Mouse (Mus musculus) MEL (cell line): Measurements from ENCODE around the gene Ccr6. TPM values are rescaled to one million over a fixed set of nuclear protein-coding genes. Genes with fewer than 3 reads are reported as not detected.

ENCODE experiments used
- DNase-seq: peaks from one replicate; pipeline ENCODE4 v3.0.0; 2011; ENCODE audit warnings: low read depth, low spot score
- H3K27ac ChIP-seq: 2 replicates; pipeline ENCODE4 v1.5.1; 2012; ENCODE audit warnings: low read depth, mild to moderate bottlenecking, control low read depth, low read length, moderate library complexity; ENCODE audit not compliant: control insufficient read depth
- H3K27me3 ChIP-seq, 2 experiments: fragments of 150-350 bp in 1 of 2; sonication (generic) in 1 of 2; 2 replicates each; pipeline ENCODE4 v1.6.1; 2012; ENCODE audit warnings: low read length in 2 of 2, mild to moderate bottlenecking in 2 of 2, improper control_type of control experiment in 1 of 2, moderate library complexity in 1 of 2; ENCODE audit not compliant: insufficient read depth in 2 of 2, control insufficient read depth in 1 of 2
- H3K36me3 ChIP-seq, 2 experiments: 2 replicates each; pipeline ENCODE4 v1.6.1; 2012 to 2014; ENCODE audit warnings: low read length in 2 of 2, improper control_type of control experiment in 1 of 2, inconsistent platforms in 1 of 2, mild to moderate bottlenecking in 1 of 2; ENCODE audit not compliant: insufficient read depth in 2 of 2, control insufficient read depth in 1 of 2
- H3K4me1 ChIP-seq, 2 experiments: fragments of 150-350 bp in 1 of 2; sonication (generic) in 1 of 2; 2 replicates each; pipeline ENCODE4 v1.6.1; 2012; ENCODE audit warnings: low read length in 2 of 2, improper control_type of control experiment in 1 of 2, mild to moderate bottlenecking in 1 of 2; ENCODE audit not compliant: insufficient read depth in 2 of 2, control insufficient read depth in 1 of 2
- H3K4me3 ChIP-seq, 2 experiments: fragments of 150-350 bp in 1 of 2; sonication (generic) in 1 of 2; 2 replicates each; pipeline ENCODE4 v1.5.1; 2012; ENCODE audit warnings: low read depth in 2 of 2, low read length in 2 of 2, mild to moderate bottlenecking in 2 of 2, moderate library complexity in 2 of 2, control low read depth in 1 of 2, improper control_type of control experiment in 1 of 2; ENCODE audit not compliant: control insufficient read depth in 1 of 2, insufficient read depth in 1 of 2
- H3K79me2 ChIP-seq: 2 replicates; pipeline ENCODE4 v1.6.1; 2012; ENCODE audit warnings: mild to moderate bottlenecking, low read length, moderate library complexity; ENCODE audit not compliant: control insufficient read depth, poor library complexity, insufficient read depth
- H3K9ac ChIP-seq: 2 replicates; pipeline ENCODE4 v1.6.1; 2012; ENCODE audit warnings: low read depth, mild to moderate bottlenecking, control low read depth, low read length, moderate library complexity; ENCODE audit not compliant: control insufficient read depth, poor library complexity, severe bottlenecking
- H3K9me3 ChIP-seq: fragments of 150-350 bp; sonication (generic); replicated peaks from 2 replicates; pipeline ENCODE4 v1.6.1; 2012; ENCODE audit warnings: mild to moderate bottlenecking, low read length, improper control_type of control experiment, moderate library complexity; ENCODE audit not compliant: insufficient read depth
- CHD1 ChIP-seq: IDR thresholded peaks from 2 replicates; pipeline ENCODE4 v1.6.1; 2012; ENCODE audit warnings: low read depth, mild to moderate bottlenecking, inconsistent platforms, low read length, improper control_type of control experiment
- CHD2 ChIP-seq: IDR thresholded peaks from 2 replicates; pipeline ENCODE4 v1.6.1; 2011; ENCODE audit warnings: low read length, improper control_type of control experiment
- CTCF ChIP-seq, 3 experiments: IDR thresholded peaks in 2 of 3; conservative IDR thresholded peaks in 1 of 3; 2 replicates each; pipeline ENCODE4 v1.5.1; 2011 to 2012; ENCODE audit warnings: low read length in 3 of 3, low read depth in 2 of 3, mild to moderate bottlenecking in 2 of 3, improper control_type of control experiment in 1 of 3, inconsistent platforms in 1 of 3, mixed read lengths in 1 of 3, moderate library complexity in 1 of 3; ENCODE audit not compliant: control insufficient read depth in 1 of 3, insufficient read depth in 1 of 3, poor library complexity in 1 of 3, severe bottlenecking in 1 of 3
- E2F4 ChIP-seq: IDR thresholded peaks from 2 replicates; pipeline ENCODE4 v1.6.1; 2011; ENCODE audit warnings: low read depth, low read length, improper control_type of control experiment, borderline replicate concordance
- EP300 ChIP-seq, 2 experiments: IDR thresholded peaks; 2 replicates each; pipeline ENCODE4 v1.6.1; 2011; ENCODE audit warnings: improper control_type of control experiment in 2 of 2, low read length in 2 of 2, low read depth in 1 of 2, mild to moderate bottlenecking in 1 of 2
- GATA1 ChIP-seq: IDR thresholded peaks from 2 replicates; pipeline ENCODE4 v1.6.1; 2011; ENCODE audit warnings: low read depth, low read length, improper control_type of control experiment
- HCFC1 ChIP-seq: IDR thresholded peaks from 2 replicates; pipeline ENCODE4 v1.6.1; 2012; ENCODE audit warnings: low read depth, mild to moderate bottlenecking, inconsistent platforms, low read length, improper control_type of control experiment, moderate library complexity
- JUND ChIP-seq: IDR thresholded peaks from 2 replicates; pipeline ENCODE4 v1.6.1; 2011; ENCODE audit warnings: low read depth, mild to moderate bottlenecking, improper control_type of control experiment, low read length
- MAFK ChIP-seq: IDR thresholded peaks from 2 replicates; pipeline ENCODE4 v1.6.1; 2011; ENCODE audit warnings: low read depth, mild to moderate bottlenecking, low read length, improper control_type of control experiment, borderline replicate concordance
- NELFE ChIP-seq: IDR thresholded peaks from 2 replicates; pipeline ENCODE4 v1.6.1; 2011; ENCODE audit warnings: low read depth, low read length, improper control_type of control experiment
- NRF1 ChIP-seq: IDR thresholded peaks from 2 replicates; pipeline ENCODE4 v1.6.1; 2014; ENCODE audit warnings: low read depth, mild to moderate bottlenecking, inconsistent platforms, low read length, improper control_type of control experiment, moderate library complexity; ENCODE audit not compliant: poor library complexity, insufficient read depth, severe bottlenecking
- POLR2AphosphoS2 ChIP-seq: IDR thresholded peaks from 2 replicates; pipeline ENCODE4 v1.6.1; 2011; ENCODE audit warnings: low read length, improper control_type of control experiment
- RCOR1 ChIP-seq: IDR thresholded peaks from 2 replicates; pipeline ENCODE4 v1.6.1; 2012; ENCODE audit warnings: low read depth, mild to moderate bottlenecking, inconsistent platforms, low read length, improper control_type of control experiment
- SIN3A ChIP-seq: IDR thresholded peaks from 2 replicates; pipeline ENCODE4 v1.6.1; 2012; ENCODE audit warnings: low read length, improper control_type of control experiment, inconsistent platforms
- TAL1 ChIP-seq: IDR thresholded peaks from 2 replicates; pipeline ENCODE4 v1.6.1; 2012; ENCODE audit warnings: mild to moderate bottlenecking, inconsistent platforms, low read length, moderate library complexity, mixed read lengths
- TCF12 ChIP-seq: IDR thresholded peaks from 2 replicates; pipeline ENCODE4 v1.6.1; 2014; ENCODE audit warnings: low read depth, mild to moderate bottlenecking, inconsistent platforms, low read length, improper control_type of control experiment, moderate library complexity
- UBTF ChIP-seq: IDR thresholded peaks from 2 replicates; pipeline ENCODE4 v1.6.1; 2012; ENCODE audit warnings: low read depth, mild to moderate bottlenecking, inconsistent platforms, low read length, improper control_type of control experiment, moderate library complexity, borderline replicate concordance; ENCODE audit not compliant: insufficient read depth
- ZKSCAN1 ChIP-seq: IDR thresholded peaks from 2 replicates; pipeline ENCODE4 v1.6.1; 2012; ENCODE audit warnings: low read depth, mild to moderate bottlenecking, inconsistent platforms, low read length, improper control_type of control experiment, moderate library complexity
- ZMIZ1 ChIP-seq: IDR thresholded peaks from 2 replicates; pipeline ENCODE4 v1.6.1; 2012; ENCODE audit warnings: low read depth, mild to moderate bottlenecking, inconsistent platforms, low read length, improper control_type of control experiment, moderate library complexity
- ZNF384 ChIP-seq: IDR thresholded peaks from 2 replicates; pipeline ENCODE4 v1.6.1; 2012; ENCODE audit warnings: low read depth, mild to moderate bottlenecking, inconsistent platforms, low read length, improper control_type of control experiment
- polyA plus RNA-seq, 2 experiments: library from polyadenylated mRNA; stranded (reverse) in 1 of 2; unstranded in 1 of 2; fragments of >175 nt in 1 of 2; fragments of >200 nt in 1 of 2; gene quantifications; 2 replicates each; pipeline versions ENCODE4 v1.2.1 to v1.2.4; 2012; ENCODE audit warnings: low replicate concordance in 2 of 2, low read depth in 1 of 2; ENCODE audit not compliant: insufficient read length in 2 of 2, insufficient read depth in 1 of 2, missing spikeins in 1 of 2
- total RNA-seq: library from RNA; depleted of rRNA; stranded (reverse); fragments of 300-350 nt; gene quantifications from 2 replicates; pipeline ENCODE4 v1.2.3, GENCODE M21; 2012

Ccr6 gene
- total and polyA plus RNA-seq, 3 experiments = not detected

GRCm38 (mm10) chr17:8225746-8226145 lies 10.1 kb upstream of the Ccr6 start:
- H3K9ac ChIP-seq = no peak overlapping the region
- H3K36me3 ChIP-seq = no peaks in the 10 kb centered on the region
- no peaks in the 10 kb centered on the region for H3K79me2 ChIP-seq
- H3K27me3 ChIP-seq = peaks cover 1 to 8% of the 10 kb centered on the region in 2 experiments; a peak in 3 of 4 replicates
- H3K27ac ChIP-seq = no peak overlapping the region
- no peak for DNase-seq
- H3K4me3 ChIP-seq = no peak overlapping the region
- no peaks in the 10 kb centered on the region for H3K4me1 ChIP-seq
- no peaks in the 10 kb centered on the region for H3K9me3 ChIP-seq
- TF ChIP-seq UBTF (no peak), NRF1 (no peak)

DNA sequence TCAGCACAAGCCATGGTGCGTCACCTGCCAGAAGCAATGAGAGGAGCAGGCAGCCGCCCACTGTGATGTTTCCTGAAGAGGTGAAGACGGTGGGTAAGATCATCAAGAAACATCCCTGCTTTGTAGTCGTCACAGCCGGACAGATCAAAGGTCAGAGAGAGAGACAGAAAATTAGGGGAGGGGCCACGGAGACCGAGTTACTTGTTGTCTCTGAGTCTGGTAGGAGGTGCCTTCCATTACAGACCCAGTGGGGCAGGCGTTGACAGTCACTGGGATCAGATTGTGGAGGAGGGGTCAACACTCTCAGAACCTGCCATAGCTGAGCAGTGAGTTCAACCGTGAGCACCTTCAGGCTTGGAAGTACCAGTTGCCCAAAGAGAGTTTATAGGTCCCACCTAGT lies 7.2 kb upstream of the Ccr6 start:
- Histone ChIP-seq H3K4me3 (no peak overlapping the region), H3K27ac (no peak overlapping the region), H3K4me1 (no peaks in the 10 kb centered on the region; a peak in 1 of 4 replicates), H3K79me2 (no peaks in the 10 kb centered on the region), H3K36me3 (no peaks in the 10 kb centered on the region; a peak in 1 of 4 replicates), H3K9me3 (no peaks in the 10 kb centered on the region), H3K27me3 (peaks cover 1 to 11% of the 10 kb centered on the region in 2 experiments; a peak in 3 of 4 replicates), H3K9ac (no peak overlapping the region)
- no peak for TF ChIP-seq NELFE
- TF ChIP-seq CTCF (IDR thresholded peaks at IDR 0.05 in 2 of 3, conservative IDR thresholded peaks at IDR 0.05 in 1 of 3; ENCODE audit: control insufficient read depth in 1 of 3, insufficient read depth in 1 of 3, low read depth in 2 of 3, low read length in 3 of 3, poor library complexity in 1 of 3, severe bottlenecking in 1 of 3) = no peak
- no peak for TF ChIP-seq SIN3A
- no peak for TF ChIP-seq CHD2
- no peak for TF ChIP-seq HCFC1
- no peak for TF ChIP-seq POLR2AphosphoS2
- no peak for TF ChIP-seq ZMIZ1
- TF ChIP-seq ZKSCAN1 = no peak
- no peak for TF ChIP-seq TCF12
- no peak for TF ChIP-seq E2F4
- no peak for TF ChIP-seq TAL1
- TF ChIP-seq EP300 (IDR thresholded peaks at IDR 0.05; ENCODE audit: low read depth in 1 of 2, low read length in 2 of 2) = no peak
- no peak for TF ChIP-seq MAFK
- no peak for TF ChIP-seq RCOR1
- no peak for TF ChIP-seq JUND
- TF ChIP-seq GATA1 = no peak
- no peak for TF ChIP-seq NRF1
- TF ChIP-seq CHD1 = no peak
- TF ChIP-seq ZNF384 = no peak
- no peak for DNase-seq
